ENCODE assay signal across 9 mouse cellular contexts in the genomic region with DNA sequence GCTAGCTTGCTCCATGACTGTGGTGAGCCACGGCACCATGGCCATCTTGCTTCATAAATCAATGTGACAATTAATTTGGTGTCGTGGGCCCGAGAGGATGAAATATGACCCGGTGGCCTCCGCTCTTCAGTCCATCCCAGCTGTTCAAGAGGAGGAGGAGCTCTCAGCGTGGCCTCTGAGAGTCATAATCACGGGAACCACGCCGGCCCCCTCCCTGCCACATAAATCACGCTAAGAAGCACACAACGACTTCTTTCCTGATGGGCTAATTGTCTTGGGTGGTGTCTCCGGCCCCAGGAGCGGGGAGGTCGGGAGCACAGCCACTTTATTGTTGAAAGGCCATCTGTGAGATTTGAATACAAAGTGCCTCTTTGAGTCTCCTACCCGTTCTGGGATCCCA.
DNase-seq lines count a peak whose midpoint lies in the region.
"Had no signal": no experiment of that assay in that cellular context is flagged by ENCODE, and none has a peak within 500 bp of the region (broad histone marks: within the 10 kb centered on the region; RNA-seq: fewer than 3 reads in every experiment).

No protein-coding gene starts in this region.

- DNase-seq in heart, postnatal 10 days, result peak; percentile 51 to 54
- no peak for DNase-seq in heart, postnatal 25 days (ENCODE audit: low spot score)
- peak; percentile 65 for DNase-seq in adrenal gland, postnatal 14 days
- DNase-seq in gastrocnemius, postnatal 25 days, result peak; percentile 43
- DNase-seq in lung, postnatal 10 days, result peak; percentile 76
- no peak for DNase-seq in thymus, postnatal 4 days
- DNase-seq in cerebellum, adult 11 months, result no peak
- DNase-seq in thymus, postnatal 10 days (ENCODE audit: low spot score in 2 of 2), result no peak
- DNase-seq: right cerebral cortex, postnatal 4 days had no signal

- intact Hi-C loops in heart, postnatal 10 days (cut with DNase I), result no loop called here
- intact Hi-C loops in heart, postnatal 25 days (cut with DNase I), result no loop called here

Comparison
In these comparisons a context has a peak if more than half of its experiments do, and no peak if none do; other contexts are left out.
1. DNase-seq: peak in heart, postnatal 10 days (2 of 2), adrenal gland, postnatal 14 days (single experiment), gastrocnemius, postnatal 25 days (single experiment) and lung, postnatal 10 days (single experiment); none in heart, postnatal 25 days (single experiment), thymus, postnatal 4 days (single experiment), cerebellum, adult 11 months (single experiment) and thymus, postnatal 10 days (0 of 2).